Mouse (Mus musculus) lung, postnatal 4 days (tissue): ENCODE results near the gene Cebpa.

Source experiments
- DNase-seq, 2 experiments: peaks; one replicate each; pipeline ENCODE4 v3.0.0; 2021

Cebpa gene

DNA sequence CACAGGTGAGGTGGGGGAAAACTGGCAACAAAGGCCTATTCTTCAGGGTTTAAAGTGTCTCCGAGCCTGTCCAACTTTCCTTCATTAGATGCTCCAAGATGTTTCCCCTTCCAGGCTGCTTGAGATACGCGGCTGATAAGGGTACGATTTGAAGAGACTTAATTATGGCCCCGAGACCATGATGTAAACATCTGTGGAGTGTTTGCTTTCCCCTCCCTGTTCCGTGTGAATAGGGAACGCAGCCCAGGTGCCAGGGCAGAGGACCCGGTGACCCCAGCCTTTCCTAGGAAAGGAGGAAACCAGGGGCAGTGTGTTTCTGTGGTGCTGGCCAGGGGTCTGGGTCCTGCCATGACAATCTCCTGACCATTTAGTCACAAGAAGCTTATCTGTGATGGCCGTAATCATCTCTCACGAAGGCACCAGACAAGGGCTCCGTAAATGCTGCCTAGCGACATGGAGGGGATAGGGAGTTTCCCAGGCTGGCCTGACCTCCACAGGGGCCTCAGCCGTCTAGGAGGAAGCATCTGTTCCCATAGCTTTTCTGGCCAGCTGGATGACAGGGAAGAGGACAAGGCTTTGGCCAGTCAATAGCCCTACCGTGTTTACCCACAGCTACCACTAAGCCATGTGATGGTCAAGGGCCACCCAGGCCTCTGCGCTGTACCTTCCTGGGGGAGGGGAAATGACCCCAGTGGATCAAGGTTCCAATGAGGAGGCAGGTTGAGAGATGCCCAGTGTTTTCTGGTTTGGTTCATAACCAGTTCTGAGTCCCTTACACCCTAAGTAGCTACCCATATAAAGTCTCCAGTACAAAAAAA lies 30.7 kb downstream of the Cebpa start:
- DNase-seq: peak in 1 of 2 experiments; percentile 46

DNA sequence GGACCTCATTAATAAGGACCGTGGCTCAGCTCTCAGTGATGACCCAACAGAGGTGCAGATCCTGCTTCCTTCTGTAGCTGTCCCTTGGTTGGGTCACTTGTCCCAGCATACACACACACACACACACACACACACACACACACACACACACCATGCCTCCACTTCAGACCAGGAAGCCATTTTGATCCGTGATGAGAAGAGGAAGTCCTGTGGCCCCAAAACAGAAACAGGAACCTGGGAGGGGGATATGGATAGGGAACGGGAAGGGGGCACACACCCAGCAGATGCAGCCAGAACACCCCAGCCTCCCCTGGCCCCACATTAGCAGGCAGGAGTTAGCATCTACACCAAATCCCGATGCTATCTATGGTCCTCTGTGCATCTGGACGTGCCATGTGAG lies 31.8 kb downstream of the Cebpa start:
- DNase-seq: no peak

DNA sequence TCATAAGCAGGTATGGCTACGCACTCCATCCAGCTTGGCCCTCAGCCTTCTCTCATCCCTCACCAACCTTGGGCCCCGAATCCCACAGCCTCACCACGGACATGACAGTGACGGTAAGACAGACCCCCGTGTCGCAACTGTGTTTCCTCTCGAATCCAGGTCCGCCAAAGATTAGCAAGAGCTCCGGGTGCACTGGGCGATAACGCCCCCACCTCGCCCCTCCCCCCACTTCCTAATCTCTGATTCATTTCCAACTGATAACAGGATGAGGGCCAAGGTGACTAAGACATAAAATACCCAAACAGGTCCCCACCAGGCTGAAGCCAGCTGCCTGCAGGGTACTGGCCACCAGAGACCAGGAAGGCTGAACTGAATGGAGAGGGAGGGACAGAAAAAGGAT lies 35.4 kb downstream of the Cebpa start:
- no peak for DNase-seq

DNA sequence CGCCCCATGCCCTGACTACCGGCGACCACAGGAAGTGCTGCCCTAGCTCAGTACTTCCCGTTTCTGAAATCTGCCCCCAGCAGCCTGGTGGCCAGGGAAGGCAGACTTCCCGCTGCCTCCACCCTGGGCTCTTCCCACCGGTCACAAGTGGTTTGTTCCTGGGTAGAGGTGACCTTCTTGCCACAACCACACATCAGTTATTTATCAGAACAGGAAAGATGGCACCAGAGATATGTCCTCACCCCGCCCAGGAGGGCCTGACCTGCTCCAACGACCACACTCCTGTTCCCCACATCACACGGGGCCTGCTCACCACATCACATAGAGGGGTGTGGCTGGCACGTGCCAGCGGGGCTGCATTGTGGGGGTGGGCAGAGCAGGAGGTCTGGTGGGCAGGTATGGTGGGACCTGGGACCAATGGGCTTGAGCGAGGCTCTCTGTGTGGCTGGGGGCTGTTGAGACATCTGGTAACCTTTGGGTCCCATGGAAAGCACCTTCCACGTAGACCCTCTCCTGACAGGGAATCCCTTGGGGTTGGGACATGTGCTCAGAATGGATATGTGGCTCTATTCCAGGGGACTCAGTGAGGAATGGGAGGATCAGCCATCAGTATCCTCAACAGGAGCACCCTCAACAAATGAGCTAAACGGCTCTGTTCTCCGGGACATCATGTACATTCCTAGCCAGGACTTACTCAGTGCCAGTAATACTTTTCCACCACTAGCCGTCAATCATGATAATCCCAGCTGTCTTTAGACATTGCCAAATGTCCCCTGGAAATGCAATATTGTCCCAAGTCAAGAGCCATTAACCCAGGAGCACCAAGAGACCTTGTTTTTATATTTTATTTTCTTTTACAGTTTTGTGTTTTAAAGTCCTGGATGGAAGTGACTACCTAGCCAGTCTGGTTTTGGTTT lies 37.7 kb downstream of the Cebpa start:
- DNase-seq: peak; percentile 35 to 41

DNA sequence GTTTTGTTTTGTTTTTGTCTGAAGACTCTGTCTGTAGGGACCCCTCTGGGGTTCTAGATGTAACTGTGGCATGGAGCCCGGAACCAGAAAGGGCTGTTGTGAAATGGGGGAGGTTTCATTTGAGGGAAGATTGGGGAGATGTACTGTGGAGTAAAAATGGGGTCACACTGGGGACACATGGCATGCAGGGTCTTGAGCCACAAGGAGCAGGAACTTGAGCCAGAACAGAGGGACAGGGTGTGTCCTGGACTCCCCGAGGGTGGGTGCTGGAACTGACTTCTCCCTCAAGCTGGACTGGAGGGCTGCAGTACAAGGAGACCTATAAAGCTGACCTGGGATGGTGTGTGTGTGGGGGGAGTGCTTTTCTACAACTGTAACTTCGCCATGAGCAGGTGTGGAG lies 38.4 kb downstream of the Cebpa start:
- no peak for DNase-seq

DNA sequence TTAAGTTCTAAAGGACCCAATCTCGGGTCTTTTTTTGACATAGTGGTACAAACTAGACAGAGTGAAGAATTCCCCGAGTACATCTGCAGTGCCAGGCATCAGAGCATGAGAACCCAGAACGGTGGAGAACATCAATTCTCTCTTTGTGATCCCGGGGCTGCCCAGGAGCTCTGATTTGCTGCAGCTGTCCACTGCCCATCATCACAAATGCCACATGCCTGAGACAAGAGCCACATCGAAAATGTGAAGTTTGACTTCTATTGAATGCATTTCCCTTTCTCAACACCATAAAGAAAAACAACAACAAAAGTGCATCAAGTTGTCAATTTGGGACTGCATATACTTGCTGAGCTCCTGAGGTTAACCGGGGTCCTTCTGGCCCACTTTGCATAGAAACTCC lies 43.4 kb downstream of the Cebpa start:
- DNase-seq: no peak

DNA sequence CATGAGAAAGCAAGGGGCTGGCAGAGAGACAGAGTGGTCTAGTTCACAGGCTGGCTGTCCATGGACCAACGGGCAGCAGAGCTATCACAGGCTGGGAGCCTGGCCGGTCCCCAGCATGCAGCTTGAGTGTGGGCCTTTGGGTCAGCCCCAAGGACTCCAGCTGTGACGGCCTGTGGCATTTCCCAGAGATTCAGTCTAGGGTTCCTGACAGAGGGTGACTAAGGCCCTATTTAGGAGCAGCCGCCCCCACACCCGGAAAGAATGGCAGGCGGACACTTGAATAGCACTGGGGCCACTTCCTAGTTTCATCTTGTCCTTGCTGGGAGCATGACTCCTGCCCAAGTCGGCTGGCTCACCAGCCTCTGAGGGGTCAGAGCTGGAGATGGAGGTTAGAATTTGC lies 44.5 kb downstream of the Cebpa start:
- peak in 1 of 2 experiments; percentile 48 for DNase-seq

DNA sequence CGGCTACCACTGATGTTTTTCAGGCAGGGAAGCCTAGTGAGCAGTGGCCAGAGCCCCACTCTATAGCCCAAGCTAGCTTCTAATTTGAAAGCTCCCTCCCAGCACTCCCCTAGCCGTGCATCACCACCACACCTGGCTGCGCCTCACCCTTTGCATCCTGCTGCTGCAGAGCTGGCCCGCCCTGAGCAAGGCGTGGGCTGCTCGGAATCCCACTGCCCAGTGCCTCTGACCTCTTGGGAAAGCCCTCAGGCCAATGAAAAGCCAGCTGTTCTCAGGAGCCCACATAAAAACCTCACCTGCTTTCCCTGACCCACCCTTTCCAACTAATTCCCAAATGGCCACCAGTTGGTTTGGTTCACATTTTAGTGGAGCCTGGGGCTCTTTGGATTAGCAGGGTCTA lies 45.0 kb downstream of the Cebpa start:
- DNase-seq: no peak

DNA sequence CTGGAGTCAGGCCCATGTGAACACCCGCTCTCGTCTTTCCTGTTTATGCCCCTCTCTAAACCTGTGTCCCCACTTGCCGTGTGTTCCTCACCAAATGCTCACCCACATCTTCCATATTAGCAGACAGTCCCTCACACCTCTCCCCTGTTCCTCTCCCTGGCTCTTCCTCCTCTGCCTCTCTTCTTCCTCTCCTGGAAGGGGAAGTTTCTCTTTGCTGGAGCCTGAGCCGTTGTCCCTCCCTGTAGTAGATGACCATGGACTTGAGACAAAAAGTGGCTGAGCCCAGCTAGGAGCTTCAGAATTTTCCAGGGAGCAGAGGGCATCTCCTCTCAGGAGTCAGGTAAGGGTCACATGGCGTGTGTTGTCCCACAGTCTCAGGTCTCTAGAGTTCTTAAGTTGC lies 47.9 kb downstream of the Cebpa start:
- no peak for DNase-seq

DNA sequence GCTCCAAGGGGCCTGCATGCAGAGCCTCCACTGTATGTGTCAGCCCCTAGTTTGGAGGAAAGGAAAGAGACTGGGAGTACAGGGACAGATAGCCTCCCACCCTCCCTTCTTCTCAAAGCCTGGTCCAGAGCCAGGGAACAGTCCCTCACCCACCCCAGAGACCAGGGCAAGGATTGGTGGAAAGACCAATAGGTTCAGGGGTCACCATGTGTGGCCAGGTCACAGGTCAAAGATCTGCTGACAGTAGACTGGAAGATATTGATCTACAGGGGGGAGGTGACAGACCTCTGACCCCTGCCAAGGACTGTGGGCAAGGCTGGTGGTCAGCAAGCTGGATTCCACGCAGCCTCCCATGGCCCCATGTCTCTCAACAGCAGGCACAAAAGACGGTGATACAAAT lies 48.8 kb downstream of the Cebpa start:
- DNase-seq: no peak

DNA sequence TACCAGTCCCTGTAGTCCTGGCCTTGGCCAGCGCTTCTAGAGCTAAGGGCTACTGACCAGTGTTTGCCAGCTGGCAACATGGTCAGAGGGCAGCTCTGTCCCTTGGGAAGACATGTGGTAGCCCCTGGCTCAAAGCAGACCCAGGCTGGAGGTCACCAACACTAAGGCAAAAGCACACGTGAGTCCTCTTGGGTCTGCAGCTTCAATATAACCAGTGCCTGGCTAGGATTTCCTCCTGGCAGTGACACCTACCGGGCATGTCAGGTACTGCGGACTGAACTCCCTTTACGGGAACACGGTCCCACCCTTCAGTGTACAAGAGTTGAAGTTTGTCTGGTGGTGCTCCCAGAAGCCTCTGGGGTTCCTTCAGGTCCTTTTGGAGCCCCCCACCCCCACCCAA lies 50.2 kb downstream of the Cebpa start:
- peak; percentile 86 to 92 for DNase-seq
